Mouse (Mus musculus): ENCODE results near the gene 1110008P14Rik. TPM values are rescaled to one million over a fixed set of nuclear protein-coding genes. Genes with fewer than 3 reads are reported as not detected.

1110008P14Rik gene
- polyA plus RNA-seq, 1 experiment from 2014 or later, result 40.6 TPM

DNA sequence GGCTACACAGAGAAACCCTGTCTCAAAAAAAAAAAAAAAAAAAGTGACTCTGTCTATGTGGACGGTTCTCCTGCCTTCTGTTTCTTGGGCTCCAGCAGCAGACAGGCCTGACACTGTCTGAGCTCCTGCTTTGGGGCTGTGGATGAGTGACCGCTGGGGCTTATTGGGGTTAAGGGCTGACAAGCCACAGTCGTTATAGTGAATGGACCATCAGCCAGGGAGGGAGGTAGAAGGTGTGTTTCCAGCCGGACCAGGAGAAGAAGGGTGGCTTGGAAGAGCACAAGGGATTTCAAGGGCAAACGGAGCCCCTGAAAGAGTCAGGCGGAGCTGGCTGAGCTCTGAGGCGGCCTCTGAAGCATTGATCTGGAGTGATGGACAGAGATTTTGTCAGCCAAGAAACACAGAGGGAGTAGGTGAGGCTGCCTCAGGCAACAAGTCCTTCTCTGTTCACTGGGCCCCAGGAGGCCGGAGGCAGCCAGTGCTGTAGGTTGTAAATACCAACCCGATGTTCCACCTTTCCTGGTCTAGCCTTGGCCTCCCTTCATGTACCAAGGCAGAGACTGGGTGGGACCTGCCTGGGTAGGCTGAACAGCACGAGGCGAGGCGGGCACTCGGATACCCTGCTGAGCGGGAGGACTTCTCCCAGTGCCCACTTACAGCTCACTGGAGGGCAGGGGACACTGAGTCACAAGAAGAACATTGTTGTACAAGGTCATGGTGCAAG, 37.0 kb downstream of the 1110008P14Rik start:
- H3K4me2 ChIP-seq, result no peak overlapping the region
- H3K27me3 ChIP-seq (replicated peaks), result peaks cover 51% of the 10 kb centered on the region
- no peak overlapping the region for H3K9ac ChIP-seq
- no peaks in the 10 kb centered on the region for H3K9me3 ChIP-seq (replicated peaks)
- H3K27ac ChIP-seq, result no peak overlapping the region
- H3K4me1 ChIP-seq, result no peaks in the 10 kb centered on the region
- no peaks in the 10 kb centered on the region for H3K36me3 ChIP-seq
- H3K4me3 ChIP-seq, result no peak overlapping the region
- WGBS (ENCODE audit: insufficient replicate concordance), result 61% methylated on average over 14 of the region's 14 CpGs
- no peak for ATAC-seq

DNA sequence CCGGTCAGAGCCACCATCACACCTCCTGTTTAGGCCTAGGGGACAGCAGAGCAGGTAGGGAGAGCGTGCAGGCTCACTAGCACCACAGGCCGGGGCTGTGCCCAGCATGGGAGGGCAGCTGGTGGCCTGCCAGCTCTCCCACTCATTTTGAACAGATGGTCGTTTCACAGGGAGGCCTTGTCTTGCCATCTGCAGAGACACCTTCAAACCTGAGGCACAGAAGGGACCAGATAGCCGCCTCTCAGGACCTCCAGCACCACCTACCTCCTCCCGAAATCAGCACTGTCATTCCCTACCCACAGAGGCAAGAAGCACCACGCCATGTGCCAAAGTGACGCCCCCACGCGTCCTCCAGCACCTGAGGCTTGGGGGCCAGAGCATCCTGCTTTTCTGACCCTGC, 37.7 kb downstream of the 1110008P14Rik start:
- Histone ChIP-seq H3K9me3 (replicated peaks) (no peaks in the 10 kb centered on the region), H3K36me3 (no peaks in the 10 kb centered on the region), H3K9ac (no peak overlapping the region), H3K27ac (no peak overlapping the region), H3K4me2 (no peak overlapping the region), H3K4me1 (no peaks in the 10 kb centered on the region), H3K27me3 (replicated peaks) (peaks cover 45% of the 10 kb centered on the region), H3K4me3 (no peak overlapping the region)
- WGBS (ENCODE audit: insufficient replicate concordance), result 56% methylated on average over 10 of the region's 10 CpGs
- no peak for ATAC-seq

DNA sequence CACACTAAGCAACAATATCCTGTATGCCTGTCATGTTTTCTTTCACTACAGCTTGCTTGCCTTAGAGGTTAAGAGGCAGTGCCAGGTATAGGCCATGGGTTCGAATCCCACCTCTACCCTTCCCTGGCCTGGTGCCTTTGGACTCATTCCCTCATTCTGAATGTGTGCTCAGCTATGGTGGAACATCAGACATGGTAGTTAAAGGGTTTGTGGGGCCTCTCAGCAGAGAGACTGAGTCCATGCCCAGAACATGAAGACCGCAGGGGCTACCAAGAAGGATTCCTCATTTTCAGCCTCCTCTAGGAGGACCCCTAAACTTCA, 38.4 kb downstream of the 1110008P14Rik start:
- no peak for ATAC-seq
- WGBS (ENCODE audit: insufficient replicate concordance), result 78% methylated on average over 2 of the region's 2 CpGs
- Histone ChIP-seq H3K9me3 (replicated peaks) (no peaks in the 10 kb centered on the region), H3K36me3 (no peaks in the 10 kb centered on the region), H3K4me3 (no peak overlapping the region), H3K4me2 (no peak overlapping the region), H3K9ac (no peak overlapping the region), H3K4me1 (no peaks in the 10 kb centered on the region), H3K27me3 (replicated peaks) (peaks cover 38% of the 10 kb centered on the region), H3K27ac (no peak overlapping the region)

GRCm38 (mm10) chr2:32342539-32343350, 39.0 kb downstream of the 1110008P14Rik start:
- Histone ChIP-seq H3K36me3 (no peaks in the 10 kb centered on the region), H3K27ac (no peak overlapping the region), H3K9ac (no peak overlapping the region), H3K4me1 (no peaks in the 10 kb centered on the region), H3K4me3 (no peak overlapping the region), H3K27me3 (replicated peaks) (peaks cover 37% of the 10 kb centered on the region), H3K9me3 (replicated peaks) (no peaks in the 10 kb centered on the region), H3K4me2 (no peak overlapping the region)
- ATAC-seq, result no peak
- WGBS (ENCODE audit: insufficient replicate concordance), result 60% methylated on average over 6 of the region's 6 CpGs

GRCm38 (mm10) chr2:32342039-32342438, 39.7 kb downstream of the 1110008P14Rik start:
- 73% methylated on average over 4 of the region's 4 CpGs for WGBS (ENCODE audit: insufficient replicate concordance)
- no peak overlapping the region for H3K27ac ChIP-seq
- no peak overlapping the region for H3K4me2 ChIP-seq
- peaks cover 39% of the 10 kb centered on the region for H3K27me3 ChIP-seq (replicated peaks)
- no peaks in the 10 kb centered on the region for H3K9me3 ChIP-seq (replicated peaks)
- no peak overlapping the region for H3K4me3 ChIP-seq
- H3K4me1 ChIP-seq, result no peaks in the 10 kb centered on the region
- no peaks in the 10 kb centered on the region for H3K36me3 ChIP-seq
- H3K9ac ChIP-seq, result no peak overlapping the region
- ATAC-seq, result no peak

DNA sequence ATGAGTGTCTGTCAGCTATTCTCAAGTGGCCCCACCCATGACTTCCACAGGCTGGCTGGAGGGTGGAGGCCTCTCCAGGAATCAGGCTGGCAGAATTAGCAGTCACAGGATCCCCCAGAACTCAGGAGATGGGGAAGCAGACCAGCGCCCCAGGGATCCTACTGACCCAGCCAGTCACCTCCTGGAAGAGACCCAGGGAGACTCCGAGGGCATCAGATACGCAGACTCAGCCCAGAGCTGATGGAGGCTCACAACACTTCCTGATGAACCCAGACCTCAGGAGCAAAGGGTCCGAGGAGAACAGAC, 40.2 kb downstream of the 1110008P14Rik start:
- Histone ChIP-seq H3K27me3 (replicated peaks) (peaks cover 42% of the 10 kb centered on the region), H3K9me3 (replicated peaks) (no peaks in the 10 kb centered on the region), H3K36me3 (no peaks in the 10 kb centered on the region), H3K4me3 (no peak overlapping the region), H3K4me1 (no peaks in the 10 kb centered on the region), H3K9ac (no peak overlapping the region), H3K27ac (no peak overlapping the region), H3K4me2 (no peak overlapping the region)
- ATAC-seq, result no peak
- 64% methylated on average over 4 of the region's 4 CpGs for WGBS (ENCODE audit: insufficient replicate concordance)

DNA sequence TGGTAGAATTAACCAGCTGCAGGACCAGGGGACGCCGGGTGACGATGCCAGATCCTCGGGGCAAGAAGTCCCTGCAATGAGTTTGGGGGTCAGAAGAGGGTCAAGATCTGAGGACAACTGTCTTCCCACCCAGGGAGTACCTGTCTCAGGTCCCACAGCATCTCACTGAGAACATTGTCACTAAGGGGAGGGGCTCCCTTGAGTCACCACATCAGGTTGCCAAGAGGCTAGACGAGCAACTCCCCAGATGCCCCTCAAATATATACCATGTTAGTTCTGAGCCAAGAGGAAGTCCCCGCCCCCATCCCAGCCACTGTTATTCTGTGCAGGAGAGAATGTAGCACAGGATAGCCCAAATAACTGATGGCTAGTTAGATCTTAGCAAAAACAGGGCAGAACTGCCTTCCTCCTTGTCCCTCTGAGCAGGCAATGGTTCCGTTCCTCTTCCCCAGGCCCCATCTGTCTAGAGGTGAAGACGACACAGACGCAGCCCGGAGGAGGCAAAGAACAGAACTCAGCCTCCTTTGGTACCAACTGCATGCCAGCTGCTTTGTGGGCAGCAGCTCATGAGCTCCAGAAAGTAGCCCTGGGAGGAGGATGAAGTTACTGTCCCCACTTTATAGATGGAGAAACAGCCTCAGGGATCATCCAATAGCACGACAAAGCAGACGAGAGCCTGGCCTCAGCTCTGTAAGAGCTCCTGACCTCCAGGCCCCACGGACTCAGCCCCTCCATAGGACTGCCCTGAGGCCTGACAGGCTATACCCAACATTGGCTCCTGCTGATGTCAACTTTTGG, 40.7 kb downstream of the 1110008P14Rik start:
- Histone ChIP-seq H3K9ac (no peak overlapping the region), H3K27ac (no peak overlapping the region), H3K36me3 (no peaks in the 10 kb centered on the region), H3K4me1 (no peaks in the 10 kb centered on the region), H3K27me3 (replicated peaks) (peaks cover 47% of the 10 kb centered on the region), H3K9me3 (replicated peaks) (no peaks in the 10 kb centered on the region), H3K4me2 (no peak overlapping the region), H3K4me3 (no peak overlapping the region)
- 68% methylated on average over 13 of the region's 13 CpGs for WGBS (ENCODE audit: insufficient replicate concordance)
- no peak for ATAC-seq

DNA sequence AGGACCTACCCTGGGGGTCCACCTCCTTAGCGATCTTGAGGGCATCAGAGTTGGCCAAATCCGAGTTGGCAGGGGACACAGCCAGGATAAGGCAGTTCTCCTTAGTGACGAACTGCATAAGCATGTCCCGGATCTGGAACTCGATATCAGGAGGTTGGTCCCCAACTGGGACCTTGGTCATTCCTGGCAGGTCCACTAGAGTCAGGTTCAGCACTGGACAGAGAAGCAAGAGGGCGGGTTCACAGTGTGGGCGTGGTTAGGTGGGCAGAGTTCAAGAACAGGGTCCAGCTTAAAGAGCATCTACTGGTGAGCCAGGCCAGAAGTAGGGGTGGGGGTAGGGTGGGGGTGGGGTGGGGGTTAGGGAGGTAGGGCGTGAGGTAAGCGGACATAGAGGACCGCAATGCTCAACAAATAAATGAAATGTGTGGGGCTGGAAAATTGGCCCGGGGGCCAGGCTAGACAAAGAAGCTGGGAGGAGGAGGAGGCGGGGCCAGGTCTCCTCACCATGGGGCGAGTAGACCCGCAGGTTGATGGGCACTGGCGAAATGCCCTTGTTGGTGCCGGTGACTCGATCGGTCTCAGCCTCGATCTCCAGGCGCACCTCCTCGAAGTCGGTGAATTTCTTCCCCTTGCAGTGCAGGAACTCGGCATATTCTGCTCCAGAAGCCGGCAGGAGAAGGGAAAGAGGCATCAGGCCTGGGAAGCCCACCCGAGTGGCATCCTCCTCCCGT, 41.7 kb downstream of the 1110008P14Rik start:
- no peak for ATAC-seq
- Histone ChIP-seq H3K27ac (no peak overlapping the region), H3K4me3 (no peak overlapping the region), H3K27me3 (replicated peaks) (peaks cover 55% of the 10 kb centered on the region), H3K9me3 (replicated peaks) (no peaks in the 10 kb centered on the region), H3K9ac (no peak overlapping the region), H3K4me1 (no peaks in the 10 kb centered on the region), H3K4me2 (no peak overlapping the region), H3K36me3 (no peaks in the 10 kb centered on the region)
- WGBS (ENCODE audit: insufficient replicate concordance), result 30% methylated on average over 26 of the region's 26 CpGs

DNA sequence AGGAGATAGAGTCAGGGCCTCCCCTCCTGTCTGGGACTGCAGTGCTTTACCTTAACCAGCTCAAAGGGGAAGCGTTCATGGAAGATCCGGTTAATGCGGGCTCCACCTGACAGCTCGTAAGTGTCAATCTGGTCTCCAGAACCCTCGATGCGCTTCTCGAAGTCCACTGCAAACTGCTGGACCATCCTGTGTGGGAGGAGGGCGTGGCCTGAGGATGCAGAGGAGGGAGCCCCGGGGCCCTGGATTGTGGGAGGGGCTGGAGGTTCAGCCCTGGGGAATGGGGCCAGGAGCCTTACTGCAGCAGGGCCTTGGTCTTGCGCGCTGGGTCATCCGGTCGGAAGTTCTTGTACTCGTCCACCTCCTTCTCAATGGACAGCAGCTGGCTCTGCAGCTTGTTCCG, 45.9 kb downstream of the 1110008P14Rik start:
- Histone ChIP-seq H3K27ac (no peak overlapping the region), H3K9ac (no peak overlapping the region), H3K9me3 (replicated peaks) (no peaks in the 10 kb centered on the region), H3K4me1 (no peaks in the 10 kb centered on the region), H3K36me3 (no peaks in the 10 kb centered on the region), H3K4me3 (no peak overlapping the region), H3K4me2 (no peak overlapping the region), H3K27me3 (replicated peaks) (peaks cover 78% of the 10 kb centered on the region)
- ATAC-seq, result no peak
- WGBS (ENCODE audit: insufficient replicate concordance), result 35% methylated on average over 15 of the region's 15 CpGs

GRCm38 (mm10) chr2:32332159-32332558, 49.6 kb downstream of the 1110008P14Rik start:
- H3K27me3 ChIP-seq (replicated peaks), result peaks cover 76% of the 10 kb centered on the region
- no peak overlapping the region for H3K9ac ChIP-seq
- no peaks in the 10 kb centered on the region for H3K4me1 ChIP-seq
- no peak for ATAC-seq
- no peak overlapping the region for H3K27ac ChIP-seq
- H3K4me2 ChIP-seq, result no peak overlapping the region
- WGBS (ENCODE audit: insufficient replicate concordance), result 66% methylated on average over 5 of the region's 5 CpGs
- no peaks in the 10 kb centered on the region for H3K36me3 ChIP-seq
- H3K4me3 ChIP-seq, result no peak overlapping the region
- H3K9me3 ChIP-seq (replicated peaks), result no peaks in the 10 kb centered on the region

DNA sequence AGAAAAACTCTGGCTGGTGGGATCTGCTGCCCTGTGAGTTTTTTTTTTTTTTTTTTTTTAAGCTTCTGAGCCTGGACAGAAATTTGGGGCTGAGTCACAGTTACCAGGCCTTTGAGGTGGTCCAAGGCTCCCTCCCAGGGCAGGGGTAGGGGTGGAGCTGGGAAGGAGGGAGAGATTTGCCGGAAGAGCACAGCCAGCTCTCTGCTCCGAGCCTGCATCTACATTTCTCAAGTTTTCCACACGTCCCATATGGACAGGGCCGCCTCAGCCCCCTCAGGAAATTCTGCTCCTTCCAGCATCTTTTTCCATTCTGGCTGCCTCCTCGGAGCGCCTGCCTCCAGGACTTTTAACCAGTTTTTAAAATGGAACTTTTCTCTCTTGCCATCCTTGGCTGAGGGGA, 52.2 kb downstream of the 1110008P14Rik start:
- Histone ChIP-seq H3K4me2 (no peak overlapping the region), H3K27me3 (replicated peaks) (peaks cover 57% of the 10 kb centered on the region), H3K27ac (no peak overlapping the region), H3K36me3 (no peaks in the 10 kb centered on the region), H3K9ac (no peak overlapping the region), H3K4me3 (no peak overlapping the region), H3K4me1 (no peaks in the 10 kb centered on the region), H3K9me3 (replicated peaks) (no peaks in the 10 kb centered on the region)
- no peak for ATAC-seq
- 48% methylated on average over 6 of the region's 6 CpGs for WGBS (ENCODE audit: insufficient replicate concordance)
